Mouse (Mus musculus): Measurements from ENCODE around the gene Olfr1053.
"Not testable (repeated sequence)": the region's sequence is repeated elsewhere in the genome, so short reads cannot be mapped to it uniquely, and the experiment has no call there.

Gene Olfr1053

GRCm38 (mm10) chr2:86315184-86315583 is at the start of gene Olfr1053:
Gene Olfr1053, minus strand, starts transcription at chr2:86315284.
- DNase-seq (ENCODE audit: low spot score) = no peak

- no peak for DNase-seq (ENCODE audit: low spot score)
Observed at GRCm38 (mm10) chr2:86362369-86362768, 47.3 kb upstream of the Olfr1053 start, which contains the start of gene Olfr1056. Gene Olfr1056, minus strand, starts transcription at chr2:86362469.

- DNase-seq (ENCODE audit: low spot score) = not testable (repeated sequence)
Observed at GRCm38 (mm10) chr2:86351751-86352150, 36.7 kb upstream of the Olfr1053 start.

- no peak for DNase-seq (ENCODE audit: low spot score)
Observed at GRCm38 (mm10) chr2:86350184-86350583, 35.1 kb upstream of the Olfr1053 start, which contains the start of gene Olfr1055. Gene Olfr1055, minus strand, starts transcription at chr2:86350284.

GRCm38 (mm10) chr2:86335333-86335732 is 20.2 kb upstream of the Olfr1053 start, which contains the start of gene Olfr1054:
Gene Olfr1054, minus strand, starts transcription at chr2:86335433.
- DNase-seq (ENCODE audit: low spot score) = no peak

- DNase-seq (ENCODE audit: low spot score) = no peak
Observed at GRCm38 (mm10) chr2:86292155-86292554, 22.9 kb downstream of the Olfr1053 start, which contains the start of gene Olfr1052. Gene Olfr1052, plus strand, starts transcription at chr2:86292455.

- DNase-seq (ENCODE audit: low spot score) = not testable (repeated sequence)
Observed at GRCm38 (mm10) chr2:86278988-86279387, 36.1 kb downstream of the Olfr1053 start, which contains the start of gene Olfr1051. Gene Olfr1051, minus strand, starts transcription at chr2:86279088.
